Mouse (Mus musculus) hindbrain, embryonic 10.5 days (tissue): ENCODE measurements around the gene Tbc1d5. TPM values are rescaled to one million over a fixed set of nuclear protein-coding genes. Genes with fewer than 3 reads are reported as not detected.
A peak's percentile ranks its signal among the peaks of the same experiment; 100 is the strongest.

Source experiments
- DNase-seq: peaks from one replicate; pipeline ENCODE4 v3.0.0-alpha.2; 2017; ENCODE audit warnings: low spot score
- H3K27ac ChIP-seq: fragments of 300-500 bp; sonication (generic); 2 replicates; pipeline ENCODE4 v1.5.1; 2016; ENCODE audit warnings: mild to moderate bottlenecking, moderate library complexity
- H3K27me3 ChIP-seq: fragments of 300-500 bp; sonication (generic); 2 replicates; pipeline ENCODE4 v1.6.1; 2016; ENCODE audit warnings: mild to moderate bottlenecking; ENCODE audit not compliant: poor library complexity, insufficient read depth, severe bottlenecking
- H3K36me3 ChIP-seq: fragments of 300-500 bp; sonication (generic); 2 replicates; pipeline ENCODE4 v1.6.1; 2016; ENCODE audit warnings: mild to moderate bottlenecking, moderate library complexity
- H3K4me1 ChIP-seq: fragments of 300-500 bp; sonication (generic); replicated peaks from 2 replicates; pipeline ENCODE4 v1.6.1; 2016; ENCODE audit warnings: mild to moderate bottlenecking
- H3K4me3 ChIP-seq: fragments of 300-500 bp; sonication (generic); 2 replicates; pipeline ENCODE4 v1.5.1; 2016; ENCODE audit warnings: mild to moderate bottlenecking, moderate library complexity
- H3K9me3 ChIP-seq: fragments of 300-500 bp; sonication (generic); 2 replicates; pipeline ENCODE4 v1.6.1; 2016; ENCODE audit warnings: mild to moderate bottlenecking, moderate library complexity
- WGBS: fragments of 180-500 bp; shearing (Covaris S2); methylation state at CpG from one replicate; pipeline ENCODE4 v1.1.7; 2016; 5-methylcytosine and 5-hydroxymethylcytosine counted together
- polyA plus RNA-seq: library from polyadenylated mRNA; unstranded; fragments of >200 nt; fragmentation: Nextera tagmentation; extraction: Ambion mirVana; gene quantifications from 2 replicates; pipeline ENCODE4 v1.2.1, GENCODE M21; 2016

The Tbc1d5 gene
- polyA plus RNA-seq, 1 experiment from 2014 or later, result 9.3 TPM

DNA sequence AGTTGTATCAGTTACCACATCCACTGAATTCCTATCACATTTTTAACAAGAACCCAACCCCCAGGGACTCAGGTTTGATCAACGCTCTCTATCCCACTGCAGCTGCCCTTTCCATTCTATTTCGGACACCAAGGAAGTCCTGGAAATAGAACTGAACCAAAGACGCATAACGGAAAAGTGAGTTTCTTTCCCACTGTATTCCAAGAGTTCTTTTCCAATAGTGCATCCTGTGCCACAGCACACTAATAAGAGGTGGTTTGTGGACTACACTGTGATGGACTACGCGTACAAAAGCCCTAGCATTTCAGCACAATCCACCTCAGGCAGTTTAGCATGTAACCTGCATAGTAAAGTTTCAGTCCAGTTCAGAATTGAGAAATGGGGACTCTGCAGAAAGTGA lies 1.2 kb downstream of the Tbc1d5 start:
- peak; percentile 6 for DNase-seq
- peak overlapping the region; percentile 100 for H3K27ac ChIP-seq
- WGBS, result 69% methylated on average over 6 of the region's 6 CpGs

DNA sequence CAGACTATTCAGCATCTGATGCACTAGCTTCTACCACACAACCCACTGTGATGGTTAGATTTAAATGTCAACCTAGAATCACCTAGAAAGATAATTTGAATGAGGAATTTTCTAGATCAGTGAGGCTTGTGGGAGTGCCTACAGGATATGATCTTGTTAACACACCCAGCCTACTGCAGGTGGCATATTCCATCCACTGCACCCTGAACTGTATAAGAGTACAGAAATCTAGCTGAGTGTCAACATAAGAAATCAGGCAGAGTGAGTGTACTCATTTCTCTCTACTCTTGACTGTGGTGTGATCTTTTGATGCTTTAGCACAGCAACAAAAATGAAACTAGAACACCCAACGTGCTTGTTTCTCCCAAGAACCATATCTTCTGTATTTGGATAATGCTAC lies 6.8 kb downstream of the Tbc1d5 start:
- H3K4me1 ChIP-seq, result no peaks in the 10 kb centered on the region
- 83% methylated on average over 1 of the region's 1 CpGs for WGBS
- H3K27me3 ChIP-seq, result no peaks in the 10 kb centered on the region
- no peak overlapping the region for H3K4me3 ChIP-seq
- no peak overlapping the region for H3K27ac ChIP-seq
- no peaks in the 10 kb centered on the region for H3K9me3 ChIP-seq
- no peaks in the 10 kb centered on the region for H3K36me3 ChIP-seq
- DNase-seq, result no peak

More for the DNA sequence above, 1.2 kb downstream of the Tbc1d5 start:
- H3K27me3 ChIP-seq, result no peaks in the 10 kb centered on the region
- H3K9me3 ChIP-seq, result no peaks in the 10 kb centered on the region
- peaks cover 9% of the 10 kb centered on the region for H3K4me1 ChIP-seq
- peak overlapping the region; percentile 84 for H3K4me3 ChIP-seq
- no peaks in the 10 kb centered on the region for H3K36me3 ChIP-seq

DNA sequence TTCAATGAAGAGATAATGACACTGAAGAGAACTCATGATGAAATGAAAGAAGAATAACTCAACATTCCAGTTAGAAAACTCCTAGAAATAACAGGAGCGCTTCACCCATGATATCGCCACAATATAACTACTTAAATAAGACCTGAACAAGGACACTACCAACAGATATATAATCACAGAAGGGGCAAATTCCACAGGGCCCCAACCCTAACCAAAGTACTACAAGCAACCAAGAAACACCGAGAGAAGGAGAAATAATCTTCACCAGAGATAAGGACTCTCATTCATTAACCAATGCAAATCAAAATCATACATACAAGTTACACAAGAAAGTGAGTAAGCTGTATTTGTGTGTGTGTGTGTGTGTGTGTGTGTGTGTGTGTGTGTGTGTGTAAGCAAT lies 7.6 kb downstream of the Tbc1d5 start:
- no peaks in the 10 kb centered on the region for H3K4me1 ChIP-seq
- WGBS, result 93% methylated on average over 3 of the region's 3 CpGs
- no peaks in the 10 kb centered on the region for H3K27me3 ChIP-seq
- no peak overlapping the region for H3K4me3 ChIP-seq
- no peak for DNase-seq
- no peak overlapping the region for H3K27ac ChIP-seq
- H3K36me3 ChIP-seq, result no peaks in the 10 kb centered on the region
- no peaks in the 10 kb centered on the region for H3K9me3 ChIP-seq

DNA sequence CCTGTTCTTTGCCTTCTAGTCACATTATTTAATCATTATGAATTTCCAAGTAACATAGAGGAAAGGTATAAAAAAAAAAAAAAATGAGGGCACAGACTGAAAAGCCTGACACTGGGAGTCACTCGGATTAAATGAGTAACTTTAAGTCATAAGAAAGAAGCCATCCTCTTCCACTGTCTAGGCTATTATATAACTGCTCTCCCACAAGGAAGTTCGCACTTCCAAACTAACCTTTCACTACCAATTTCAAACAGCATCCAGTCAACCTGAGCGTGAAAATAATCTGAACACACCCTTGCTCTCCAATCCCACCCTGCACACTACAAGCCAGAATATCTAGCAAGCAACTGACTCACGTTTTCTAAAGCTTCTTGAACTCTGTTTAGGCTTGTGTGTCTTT lies 9.2 kb downstream of the Tbc1d5 start:
- H3K27ac ChIP-seq, result no peak overlapping the region
- H3K36me3 ChIP-seq, result no peaks in the 10 kb centered on the region
- H3K4me1 ChIP-seq, result no peaks in the 10 kb centered on the region
- no peak overlapping the region for H3K4me3 ChIP-seq
- 81% methylated on average over 4 of the region's 4 CpGs for WGBS
- H3K9me3 ChIP-seq, result no peaks in the 10 kb centered on the region
- DNase-seq, result no peak
- H3K27me3 ChIP-seq, result no peaks in the 10 kb centered on the region

DNA sequence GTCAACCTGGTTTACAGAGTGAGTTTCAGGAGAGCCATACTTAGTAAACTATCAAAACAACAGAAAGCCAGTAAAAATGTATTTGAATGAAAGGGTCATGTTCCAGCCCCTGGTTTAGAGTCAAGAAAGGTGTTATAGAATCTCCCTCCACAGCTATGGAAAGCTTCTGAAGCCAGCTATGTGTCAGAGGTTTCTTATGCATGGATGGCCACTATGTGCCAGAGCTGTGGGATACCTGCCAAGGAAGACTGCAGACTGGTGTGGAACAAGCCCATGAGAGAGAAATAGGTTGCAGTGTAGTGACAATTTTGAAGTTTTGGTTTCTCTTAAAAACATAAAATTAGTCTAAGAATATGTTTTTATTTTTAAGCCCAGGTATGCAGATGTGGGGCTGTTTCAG lies 16.8 kb downstream of the Tbc1d5 start:
- Histone ChIP-seq H3K27me3 (no peaks in the 10 kb centered on the region), H3K4me1 (no peaks in the 10 kb centered on the region), H3K4me3 (no peak overlapping the region), H3K27ac (no peak overlapping the region), H3K9me3 (no peaks in the 10 kb centered on the region), H3K36me3 (no peaks in the 10 kb centered on the region)
- DNase-seq, result no peak

DNA sequence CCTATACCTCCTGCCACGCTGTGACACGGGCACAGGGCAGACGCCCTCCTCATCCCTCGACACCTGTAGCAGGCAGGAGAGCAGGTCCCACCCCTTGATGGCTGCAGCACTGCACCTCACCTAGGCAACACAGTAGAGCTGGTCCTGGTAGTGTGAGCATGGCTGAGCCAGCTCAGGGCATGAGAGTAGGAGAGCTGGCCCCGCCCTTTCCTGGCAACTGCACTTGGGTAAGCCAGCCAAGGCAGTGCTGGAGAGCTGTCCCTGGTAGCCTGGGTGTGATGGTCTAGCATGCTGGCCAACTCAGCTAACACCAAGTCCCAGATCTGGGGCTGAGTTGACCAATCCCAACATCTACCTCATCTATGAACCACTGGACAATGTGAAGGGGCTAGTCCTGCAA lies 19.9 kb downstream of the Tbc1d5 start:
- no peak for DNase-seq
- WGBS, result 89% methylated on average over 5 of the region's 5 CpGs
- Histone ChIP-seq H3K27ac (no peak overlapping the region), H3K9me3 (no peaks in the 10 kb centered on the region), H3K36me3 (no peaks in the 10 kb centered on the region), H3K4me3 (no peak overlapping the region), H3K4me1 (no peaks in the 10 kb centered on the region), H3K27me3 (no peaks in the 10 kb centered on the region)

- Histone ChIP-seq H3K36me3 (no peaks in the 10 kb centered on the region), H3K4me1 (no peaks in the 10 kb centered on the region), H3K27me3 (no peaks in the 10 kb centered on the region), H3K27ac (no peak overlapping the region), H3K4me3 (no peak overlapping the region), H3K9me3 (no peaks in the 10 kb centered on the region)
- WGBS, result 36% methylated on average over 3 of the region's 3 CpGs
- DNase-seq, result no peak
Observed at GRCm38 (mm10) chr17:51150999-51151398, 28.2 kb downstream of the Tbc1d5 start.

GRCm38 (mm10) chr17:51144983-51145382 lies 34.2 kb downstream of the Tbc1d5 start:
- Histone ChIP-seq H3K4me1 (no peaks in the 10 kb centered on the region), H3K27ac (no peak overlapping the region), H3K36me3 (no peaks in the 10 kb centered on the region), H3K4me3 (no peak overlapping the region), H3K9me3 (no peaks in the 10 kb centered on the region), H3K27me3 (no peaks in the 10 kb centered on the region)
- no peak for DNase-seq
- 87% methylated on average over 4 of the region's 4 CpGs for WGBS

DNA sequence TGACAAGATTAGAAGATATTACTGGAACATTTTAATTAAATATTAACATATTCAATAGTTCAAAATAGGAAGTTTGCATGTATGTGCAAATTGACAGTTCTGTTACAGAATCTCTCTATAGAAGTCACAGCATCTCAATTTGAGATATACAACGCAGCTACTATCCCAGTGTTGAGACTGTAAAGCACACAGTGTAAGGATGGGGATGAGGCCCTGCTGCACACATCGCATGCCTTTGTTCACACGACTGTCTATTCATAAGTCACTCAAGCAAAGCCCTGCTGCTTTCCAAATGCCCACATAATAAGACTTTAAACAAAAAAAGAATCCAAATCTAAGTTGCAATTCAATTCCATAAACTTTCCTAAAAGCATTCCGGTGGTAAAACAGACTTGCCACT lies 37.1 kb downstream of the Tbc1d5 start:
- 84% methylated on average over 4 of the region's 4 CpGs for WGBS
- Histone ChIP-seq H3K27ac (no peak overlapping the region), H3K9me3 (no peaks in the 10 kb centered on the region), H3K4me1 (no peaks in the 10 kb centered on the region), H3K27me3 (no peaks in the 10 kb centered on the region), H3K4me3 (no peak overlapping the region), H3K36me3 (no peaks in the 10 kb centered on the region)
- no peak for DNase-seq

DNA sequence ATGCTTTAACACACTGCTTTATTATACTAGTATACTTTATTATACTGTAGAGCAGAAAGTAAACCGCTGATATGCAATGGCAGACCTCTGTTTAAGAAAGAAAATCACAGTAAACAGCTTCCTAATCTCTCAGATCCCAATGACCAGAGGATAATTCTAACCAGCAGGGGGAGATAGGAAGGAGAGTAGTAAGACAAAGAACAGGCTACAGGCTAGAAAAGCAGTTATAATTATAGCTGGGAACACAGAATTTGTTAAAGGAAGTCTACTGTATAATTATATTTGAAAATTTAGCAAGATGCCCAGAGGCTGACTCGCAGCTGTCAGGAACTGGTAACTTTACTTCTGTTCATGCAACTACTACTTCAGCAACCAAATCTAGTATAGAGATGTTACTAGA lies 68.0 kb downstream of the Tbc1d5 start:
- no peak overlapping the region for H3K27ac ChIP-seq

GRCm38 (mm10) chr17:51104294-51104693 lies 74.9 kb downstream of the Tbc1d5 start:
- WGBS, result 66% methylated on average over 1 of the region's 1 CpGs
- Histone ChIP-seq H3K27ac (no peak overlapping the region), H3K27me3 (no peaks in the 10 kb centered on the region), H3K4me1 (no peaks in the 10 kb centered on the region), H3K36me3 (no peaks in the 10 kb centered on the region), H3K4me3 (no peak overlapping the region), H3K9me3 (peaks cover 6% of the 10 kb centered on the region; the same call in 1 of the 2 replicates)
- DNase-seq, result no peak

More for the DNA sequence above, 68.0 kb downstream of the Tbc1d5 start:
- 69% methylated on average over 2 of the region's 2 CpGs for WGBS
- Histone ChIP-seq H3K9me3 (no peaks in the 10 kb centered on the region), H3K4me3 (no peak overlapping the region), H3K27me3 (no peaks in the 10 kb centered on the region), H3K36me3 (no peaks in the 10 kb centered on the region), H3K4me1 (no peaks in the 10 kb centered on the region)
- DNase-seq, result no peak

- Histone ChIP-seq H3K36me3 (no peaks in the 10 kb centered on the region), H3K27ac (no peak overlapping the region), H3K9me3 (no peaks in the 10 kb centered on the region), H3K4me1 (no peaks in the 10 kb centered on the region), H3K4me3 (no peak overlapping the region), H3K27me3 (no peaks in the 10 kb centered on the region)
- WGBS, result 76% methylated on average over 1 of the region's 1 CpGs
- DNase-seq, result no peak
Observed at GRCm38 (mm10) chr17:51043869-51044268, 135.3 kb downstream of the Tbc1d5 start.

DNA sequence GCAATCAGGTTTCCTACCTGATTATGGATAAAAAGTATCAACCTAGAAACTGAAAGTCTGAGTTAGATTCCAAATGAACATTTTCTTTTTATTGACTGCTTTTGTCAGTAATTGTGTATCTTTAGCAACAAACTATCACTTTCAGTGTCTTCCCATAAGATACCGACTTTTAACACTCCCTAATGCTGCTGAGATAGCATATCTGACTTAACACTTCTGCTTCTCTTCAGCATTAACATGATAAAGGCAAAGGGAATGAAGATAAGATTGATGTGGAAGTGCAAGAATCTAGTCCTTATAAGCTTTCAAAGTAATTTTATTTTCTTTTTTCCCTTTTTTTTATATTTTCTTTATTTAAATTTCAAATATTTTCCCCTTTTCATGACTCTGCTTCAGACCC lies 138.3 kb downstream of the Tbc1d5 start:
- 71% methylated on average over 1 of the region's 1 CpGs for WGBS
- no peak for DNase-seq
- no peak overlapping the region for H3K4me3 ChIP-seq
- no peak overlapping the region for H3K27ac ChIP-seq
- H3K36me3 ChIP-seq, result no peaks in the 10 kb centered on the region
- H3K4me1 ChIP-seq, result no peaks in the 10 kb centered on the region
- no peaks in the 10 kb centered on the region for H3K27me3 ChIP-seq
- no peaks in the 10 kb centered on the region for H3K9me3 ChIP-seq

DNA sequence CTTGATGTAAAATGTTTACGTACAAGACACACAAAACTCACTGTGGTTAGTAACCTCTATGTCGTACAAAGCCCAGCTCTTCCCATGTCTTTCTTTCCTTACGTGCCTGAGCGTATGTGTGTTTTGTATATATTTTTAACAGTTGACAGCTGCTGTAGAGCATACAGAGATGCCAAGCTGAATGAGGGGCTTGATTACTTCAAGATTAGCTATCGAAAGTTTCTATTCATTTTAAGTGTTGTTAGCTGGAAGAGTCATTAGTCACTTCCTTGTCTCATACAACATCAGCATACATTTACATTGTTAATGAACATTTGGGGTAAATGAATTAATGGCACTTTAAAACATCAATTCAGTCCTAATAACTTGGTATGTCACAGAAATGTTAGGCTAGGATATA lies 155.9 kb downstream of the Tbc1d5 start:
- Histone ChIP-seq H3K27ac (no peak overlapping the region), H3K4me1 (no peaks in the 10 kb centered on the region), H3K27me3 (no peaks in the 10 kb centered on the region), H3K9me3 (no peaks in the 10 kb centered on the region), H3K4me3 (no peak overlapping the region), H3K36me3 (no peaks in the 10 kb centered on the region)
- 88% methylated on average over 5 of the region's 5 CpGs for WGBS
- DNase-seq, result no peak
